Mouse (Mus musculus) left cerebral cortex, adult 11 months (tissue): ENCODE results near the gene Hist1h2bp.
"Not testable (repeated sequence)": the region's sequence is repeated elsewhere in the genome, so short reads cannot be mapped to it uniquely, and the experiment has no call there.

Source experiments
- DNase-seq: peaks from one replicate; pipeline ENCODE4 v3.0.0; 2022; ENCODE audit warnings: low spot score

Gene Hist1h2bp

GRCm38 (mm10) chr13:21783734-21784161 lies 3.5 kb upstream of the Hist1h2bp start:
- DNase-seq, result no peak

- DNase-seq, result no peak
Measured at GRCm38 (mm10) chr13:21784311-21784710, 3.0 kb upstream of the Hist1h2bp start.

GRCm38 (mm10) chr13:21786189-21786898 lies 917 bp upstream of the Hist1h2bp start:
- no peak for DNase-seq

GRCm38 (mm10) chr13:21787760-21788593 lies 716 bp downstream of the Hist1h2bp start:
- no peak for DNase-seq

- no peak for DNase-seq
Measured at GRCm38 (mm10) chr13:21789925-21790324, 2.7 kb downstream of the Hist1h2bp start.

GRCm38 (mm10) chr13:21790601-21791283 lies 3.5 kb downstream of the Hist1h2bp start:
- DNase-seq, result no peak

- no peak for DNase-seq
Measured at GRCm38 (mm10) chr13:21795584-21795983, 8.3 kb downstream of the Hist1h2bp start.

DNA sequence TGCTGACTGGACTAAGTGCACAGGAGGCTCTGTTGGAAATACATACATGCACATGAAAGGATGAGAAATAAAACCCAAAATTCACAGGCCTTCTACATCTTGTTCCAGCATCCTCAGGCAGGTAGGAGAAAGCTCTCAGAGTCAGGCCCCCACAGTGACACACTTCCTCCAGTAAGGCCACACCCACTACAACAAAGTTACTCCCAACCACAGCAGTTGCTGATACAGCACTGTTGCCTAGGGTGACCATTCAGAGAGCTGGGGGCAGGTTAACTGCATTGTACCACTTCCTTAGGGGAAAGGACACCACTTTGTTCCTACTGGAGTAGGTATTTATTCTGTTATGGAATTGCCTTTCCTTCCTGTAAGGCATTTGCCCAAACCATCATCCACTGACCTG lies 9.9 kb downstream of the Hist1h2bp start:
- not testable (repeated sequence) for DNase-seq

DNA sequence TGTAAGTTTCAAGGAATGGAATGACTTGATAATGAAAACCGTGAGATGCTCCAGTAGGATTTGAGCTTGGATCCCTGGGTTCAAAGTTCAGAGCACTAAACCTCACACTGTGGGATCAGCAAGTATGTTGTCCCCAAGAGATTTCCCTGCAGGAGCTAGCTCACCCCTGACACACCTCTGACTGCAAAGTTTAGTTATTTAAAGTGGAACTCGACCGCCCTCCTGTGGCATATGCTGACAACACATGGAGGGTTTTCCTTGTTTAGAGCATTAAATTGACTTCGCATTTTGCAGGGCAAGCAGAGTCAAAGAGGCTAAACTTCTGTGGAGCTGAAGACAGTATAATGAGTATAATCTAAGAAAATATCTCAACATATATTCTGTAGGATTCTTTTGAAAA lies 15.8 kb downstream of the Hist1h2bp start:
- DNase-seq, result not testable (repeated sequence)

DNA sequence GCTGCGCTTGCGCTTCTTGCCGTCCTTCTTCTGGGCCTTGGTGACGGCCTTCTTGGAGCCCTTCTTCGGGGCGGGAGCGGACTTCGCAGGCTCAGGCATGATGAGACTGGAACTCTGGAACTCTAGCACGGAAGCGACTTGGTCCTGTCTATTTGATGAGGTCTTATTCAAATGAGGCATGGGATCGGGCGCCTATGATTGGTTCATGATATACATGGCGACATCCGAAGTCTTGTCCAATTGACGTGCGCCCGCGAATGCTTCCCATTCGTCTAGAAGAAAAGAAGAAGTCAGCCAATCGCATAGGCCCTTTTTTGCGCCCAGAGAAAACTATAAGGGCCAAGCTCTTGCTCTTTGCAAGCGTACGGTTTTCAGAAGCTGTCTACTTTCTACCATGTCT lies 22.8 kb downstream of the Hist1h2bp start, which contains the start of the genes Hist1h2bq and Hist1h2ao:
TSS of gene Hist1h2bq (minus strand) at position 125 of the 400 bp plus-strand sequence.
TSS of gene Hist1h2ao (plus strand) at position 393 of the 400 bp plus-strand sequence.
- DNase-seq, result not testable (repeated sequence)

DNA sequence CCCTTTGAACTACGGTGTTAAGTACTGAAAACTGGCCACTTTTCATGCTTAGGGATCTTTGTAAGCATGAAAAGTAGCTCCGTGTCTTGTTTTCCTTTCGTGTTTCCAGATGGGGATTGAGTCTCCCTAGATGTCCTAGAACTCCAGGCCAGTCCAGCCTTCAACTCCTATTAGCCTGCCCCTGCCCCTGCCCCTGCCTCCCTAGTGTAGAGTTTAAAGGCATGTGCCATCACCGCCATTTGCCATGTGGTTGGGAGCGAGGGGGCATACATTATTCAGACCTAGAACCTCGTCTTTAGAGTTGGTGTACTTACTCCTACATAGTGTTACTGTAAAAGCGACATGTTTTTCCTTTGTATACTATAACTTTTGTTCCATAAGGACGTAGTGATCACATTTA lies 23.8 kb downstream of the Hist1h2bp start:
- not testable (repeated sequence) for DNase-seq

DNA sequence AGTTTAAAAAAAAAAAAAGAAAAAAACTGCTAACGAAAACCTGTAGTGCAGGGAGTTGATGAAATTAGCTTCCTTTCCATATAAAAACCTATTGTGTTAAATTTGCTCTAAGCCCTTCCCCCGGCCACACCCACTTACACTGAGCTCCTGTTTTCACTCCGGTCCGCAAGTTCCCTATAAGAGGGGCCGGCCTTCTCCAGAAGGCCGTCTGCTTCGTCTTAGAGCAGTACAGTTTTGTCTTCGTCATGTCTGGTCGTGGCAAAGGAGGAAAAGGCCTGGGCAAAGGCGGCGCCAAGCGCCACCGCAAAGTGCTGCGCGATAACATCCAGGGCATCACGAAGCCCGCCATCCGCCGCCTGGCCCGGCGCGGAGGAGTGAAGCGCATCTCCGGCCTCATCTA lies 24.3 kb downstream of the Hist1h2bp start, which contains the start of gene Hist1h4m:
TSS of gene Hist1h4m (plus strand) at position 208 of the 400 bp plus-strand sequence.
- DNase-seq, result not testable (repeated sequence)

- DNase-seq, result not testable (repeated sequence)
Measured at GRCm38 (mm10) chr13:21812092-21812491, 24.8 kb downstream of the Hist1h2bp start.

DNA sequence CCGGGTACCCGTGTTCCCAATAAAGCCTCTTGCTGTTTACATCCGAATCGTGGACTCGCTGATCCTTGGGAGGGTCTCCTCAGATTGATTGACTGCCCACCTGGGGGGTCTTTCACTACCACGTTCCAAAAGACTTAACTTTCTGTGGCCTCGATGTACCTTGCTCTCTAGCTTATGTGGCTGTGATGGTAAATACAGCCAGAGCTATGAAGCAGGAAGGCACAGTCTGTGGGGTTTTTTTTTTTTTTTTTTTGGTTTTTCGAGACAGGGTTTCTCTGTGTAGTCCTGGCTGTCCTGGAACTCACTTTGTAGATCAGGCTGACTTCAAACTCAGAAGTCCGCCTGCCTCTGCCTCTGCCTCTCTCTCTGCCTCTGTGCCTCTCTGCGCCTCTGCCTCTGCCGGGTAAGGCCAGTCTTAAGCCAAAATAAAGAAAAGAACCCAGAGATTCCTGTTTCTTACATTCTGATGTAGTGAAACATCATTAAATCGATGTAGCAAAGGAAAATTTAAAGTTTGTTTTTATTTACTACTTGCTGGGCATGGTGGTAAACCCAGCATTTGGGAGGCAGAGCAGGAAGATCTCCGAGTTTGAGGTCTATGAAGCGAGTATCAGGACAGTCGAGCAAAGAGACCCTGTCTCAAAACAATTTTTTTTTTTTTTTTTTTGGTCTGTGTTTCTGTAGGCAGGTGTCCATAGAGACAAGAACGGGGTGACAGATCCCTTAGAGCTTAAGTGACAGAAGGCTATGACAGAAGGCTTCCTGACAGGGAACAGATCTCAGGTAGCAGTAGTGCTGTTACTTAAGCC lies 33.0 kb downstream of the Hist1h2bp start:
- DNase-seq, result not testable (repeated sequence)

GRCm38 (mm10) chr13:21828511-21828910 lies 41.2 kb downstream of the Hist1h2bp start:
- DNase-seq, result no peak

DNA sequence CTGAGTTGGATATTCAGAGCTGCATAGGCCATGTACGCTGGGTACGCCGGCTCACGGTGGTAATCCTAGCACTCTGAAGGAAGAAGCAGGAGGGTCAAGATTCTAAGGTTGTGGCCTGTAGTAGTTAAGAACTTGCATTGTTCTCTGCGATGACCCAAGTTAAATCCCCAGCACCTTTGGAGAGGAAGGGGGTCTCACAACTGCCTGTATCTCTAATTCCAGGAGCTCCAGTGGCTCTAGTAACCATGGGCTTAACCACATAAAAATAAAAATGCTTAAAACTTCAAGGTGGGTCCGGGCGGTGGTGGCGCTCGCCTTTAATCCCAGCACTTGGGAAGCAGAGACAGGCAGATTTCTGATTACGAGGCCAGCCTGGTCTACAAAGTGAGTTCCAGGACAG lies 43.1 kb downstream of the Hist1h2bp start:
- no peak for DNase-seq

DNA sequence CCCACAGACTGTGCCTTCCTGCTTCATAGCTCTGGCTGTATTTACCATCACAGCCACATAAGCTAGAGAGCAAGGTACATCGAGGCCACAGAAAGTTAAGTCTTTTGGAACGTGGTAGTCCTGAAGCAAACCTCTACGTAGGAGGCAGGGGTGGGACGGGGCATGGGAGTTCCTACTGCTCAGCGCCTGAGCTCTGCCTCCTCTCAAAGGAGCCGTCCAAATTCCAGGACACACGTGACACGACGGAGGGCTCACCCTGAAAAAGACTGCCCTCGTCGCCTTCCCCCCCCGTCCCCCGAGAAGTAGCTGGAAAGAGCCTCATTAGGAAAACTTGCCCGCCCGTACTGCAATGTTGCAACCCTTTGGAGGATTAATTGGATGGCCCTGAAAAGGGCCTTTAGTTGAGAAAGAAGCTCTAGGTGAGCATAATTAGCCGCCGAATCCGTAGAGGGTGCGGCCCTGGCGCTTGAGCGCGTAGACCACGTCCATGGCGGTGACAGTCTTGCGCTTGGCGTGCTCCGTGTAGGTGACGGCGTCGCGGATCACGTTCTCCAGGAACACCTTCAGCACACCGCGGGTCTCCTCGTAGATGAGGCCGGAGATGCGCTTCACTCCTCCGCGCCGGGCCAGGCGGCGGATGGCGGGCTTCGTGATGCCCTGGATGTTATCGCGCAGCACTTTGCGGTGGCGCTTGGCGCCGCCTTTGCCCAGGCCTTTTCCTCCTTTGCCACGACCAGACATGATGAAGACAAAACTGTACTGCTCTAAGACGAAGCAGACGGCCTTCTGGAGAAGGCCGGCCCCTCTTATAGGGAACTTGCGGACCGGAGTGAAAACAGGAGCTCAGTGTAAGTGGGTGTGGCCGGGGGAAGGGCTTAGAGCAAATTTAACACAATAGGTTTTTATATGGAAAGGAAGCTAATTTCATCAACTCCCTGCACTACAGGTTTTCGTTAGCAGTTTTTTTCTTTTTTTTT lies 44.4 kb downstream of the Hist1h2bp start, which contains the start of gene Hist1h4n:
TSS of gene Hist1h4n (minus strand) at position 779 of the 977 bp plus-strand sequence.
- not testable (repeated sequence) for DNase-seq

DNA sequence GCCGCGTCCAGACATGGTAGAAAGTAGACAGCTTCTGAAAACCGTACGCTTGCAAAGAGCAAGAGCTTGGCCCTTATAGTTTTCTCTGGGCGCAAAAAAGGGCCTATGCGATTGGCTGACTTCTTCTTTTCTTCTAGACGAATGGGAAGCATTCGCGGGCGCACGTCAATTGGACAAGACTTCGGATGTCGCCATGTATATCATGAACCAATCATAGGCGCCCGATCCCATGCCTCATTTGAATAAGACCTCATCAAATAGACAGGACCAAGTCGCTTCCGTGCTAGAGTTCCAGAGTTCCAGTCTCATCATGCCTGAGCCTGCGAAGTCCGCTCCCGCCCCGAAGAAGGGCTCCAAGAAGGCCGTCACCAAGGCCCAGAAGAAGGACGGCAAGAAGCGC lies 46.2 kb downstream of the Hist1h2bp start, which contains the start of the genes Hist1h2ap and Hist1h2br:
TSS of gene Hist1h2ap (minus strand) at position 47 of the 400 bp plus-strand sequence.
TSS of gene Hist1h2br (plus strand) at position 283 of the 400 bp plus-strand sequence.
- DNase-seq, result not testable (repeated sequence)
